Comparison of ENCODE assay signal across 10 mouse cellular contexts in genomic region chr11:71230684-71231480, GRCm38 (mm10). TPM values are rescaled to one million over a fixed set of nuclear protein-coding genes. Genes with fewer than 3 reads are reported as not detected.
DNase-seq lines count a peak whose midpoint lies in the region; ATAC-seq lines count a peak whose summit lies in the region.
"Had no signal": no experiment of that assay in that cellular context is flagged by ENCODE, and none has a peak within 500 bp of the region (broad histone marks: within the 10 kb centered on the region; RNA-seq: fewer than 3 reads in every experiment).

Gene Nlrp1b, minus strand, starts transcription at chr11:71230733.

- no peaks in the 10 kb centered on the region for H3K27me3 ChIP-seq in embryonic facial prominence, embryonic 14.5 days (replicated peaks; ENCODE audit: control insufficient read depth, insufficient read depth, low read length)
- H3K27me3 ChIP-seq in embryonic facial prominence, embryonic 10.5 days (replicated peaks; ENCODE audit: low read depth, poor library complexity, severe bottlenecking), result no peaks in the 10 kb centered on the region
- H3K27me3 ChIP-seq: limb, embryonic 13.5 days had no signal

- H3K4me1 ChIP-seq in embryonic facial prominence, embryonic 14.5 days (ENCODE audit: control insufficient read depth, insufficient read depth, low read length), result no peaks in the 10 kb centered on the region
- H3K4me1 ChIP-seq in embryonic facial prominence, embryonic 10.5 days, result no peaks in the 10 kb centered on the region
- H3K4me1 ChIP-seq: forebrain, embryonic 10.5 days; limb, embryonic 13.5 days had no signal

- no peaks in the 10 kb centered on the region for H3K36me3 ChIP-seq in embryonic facial prominence, embryonic 14.5 days (ENCODE audit: control insufficient read depth, insufficient read depth, low read length)
- no peaks in the 10 kb centered on the region for H3K36me3 ChIP-seq in embryonic facial prominence, embryonic 10.5 days (replicated peaks)
- H3K36me3 ChIP-seq: forebrain, embryonic 10.5 days; limb, embryonic 13.5 days had no signal

- ATAC-seq in embryonic facial prominence, embryonic 14.5 days (ENCODE audit: low read depth), result no peak
- peak; percentile 96 to 97 for ATAC-seq in hematopoietic stem cell, adult 5-6 weeks (replicated peaks in 1 of 2; ENCODE audit: insufficient read depth in 1 of 2, low FRiP score in 2 of 2, low TSS enrichment in 1 of 2, low read depth in 1 of 2, poor library complexity in 2 of 2, severe bottlenecking in 2 of 2)
- peak; percentile 96 for ATAC-seq in monocyte, adult 5-6 weeks (replicated peaks; ENCODE audit: insufficient number of reproducible peaks, low FRiP score, low TSS enrichment, poor library complexity, severe bottlenecking)
- ATAC-seq in erythroid progenitor cell, adult 5-6 weeks (replicated peaks; ENCODE audit: low FRiP score, poor library complexity, severe bottlenecking), result no peak

- whole genome bisulfite sequencing in embryonic facial prominence, embryonic 14.5 days, result 64% methylated on average over 2 of the region's 2 CpGs
- 84% methylated on average over 2 of the region's 2 CpGs for WGBS in embryonic facial prominence, embryonic 10.5 days

- no peak within 1 kb of the TSS for H3K4me2 ChIP-seq in embryonic facial prominence, embryonic 14.5 days (ENCODE audit: low read depth, low read length)
- H3K4me2 ChIP-seq: limb, embryonic 13.5 days had no signal

- no peak within 1 kb of the TSS for H3K27ac ChIP-seq in embryonic facial prominence, embryonic 14.5 days (replicated peaks; ENCODE audit: low read depth, low read length)
- no peak within 1 kb of the TSS for H3K27ac ChIP-seq in embryonic facial prominence, embryonic 10.5 days (replicated peaks)
- H3K27ac ChIP-seq: forebrain, embryonic 10.5 days; limb, embryonic 13.5 days had no signal

- intact Hi-C loops in left cerebral cortex, postnatal 14 days (cut with DNase I), result no loop called here

- peak; percentile 4 for DNase-seq in embryonic facial prominence, embryonic 14.5 days (ENCODE audit: low spot score)
- no peak for DNase-seq in embryonic facial prominence, embryonic 10.5 days (ENCODE audit: low spot score)
- DNase-seq in left cerebral cortex, postnatal 14 days (ENCODE audit: low spot score in 2 of 2), result peak; percentile 3 to 11
- no peak for DNase-seq in left cerebral cortex, adult 8-10 months (ENCODE audit: low spot score in 2 of 2)
- no peak for DNase-seq in ovary, adult 18-20 months (ENCODE audit: low spot score)

- no peak within 1 kb of the TSS for H3K4me3 ChIP-seq in embryonic facial prominence, embryonic 14.5 days (ENCODE audit: low read depth, low read length)
- H3K4me3 ChIP-seq in embryonic facial prominence, embryonic 10.5 days, result no peak within 1 kb of the TSS
- H3K4me3 ChIP-seq: forebrain, embryonic 10.5 days; limb, embryonic 13.5 days had no signal

- no peak within 1 kb of the TSS for H3K9ac ChIP-seq in embryonic facial prominence, embryonic 14.5 days (ENCODE audit: low read depth, low read length)
- H3K9ac ChIP-seq: limb, embryonic 13.5 days had no signal

- H3K9me3 ChIP-seq in embryonic facial prominence, embryonic 14.5 days (ENCODE audit: control insufficient read depth, low read length), result no peaks in the 10 kb centered on the region
- H3K9me3 ChIP-seq in embryonic facial prominence, embryonic 10.5 days, result no peaks in the 10 kb centered on the region
- H3K9me3 ChIP-seq: forebrain, embryonic 10.5 days; limb, embryonic 13.5 days had no signal

RNA-seq across cellular contexts. Expression of gene Nlrp1b, which starts in this region (rescaled TPM):
- 0.04 and 0.08 TPM in 2 replicates for polyA plus RNA-seq in embryonic facial prominence, embryonic 14.5 days (2014; fragmentation: Nextera tagmentation; extraction: Ambion mirVana)
- polyA plus RNA-seq in embryonic facial prominence, embryonic 10.5 days (2016; fragmentation: Nextera tagmentation; extraction: Ambion mirVana), result not detected in 2 replicates
- under 1 TPM; 0.13 to 0.24 TPM for total RNA-seq in left cerebral cortex, postnatal 14 days (2021)
- under 1 TPM; 0.21 to 0.64 (median 0.52) TPM for total RNA-seq in left cerebral cortex, adult 8-10 months (2022)
- total RNA-seq in hematopoietic stem cell, adult 5-6 weeks (2017), result 1.6 and 5.5 TPM in 2 replicates
- total RNA-seq in monocyte, adult 5-6 weeks (2017), result 8.9 to 15.2 TPM (median 10.2 TPM) in 3 replicates
- total RNA-seq in erythroid progenitor cell, adult 5-6 weeks (2015; ENCODE audit: low replicate concordance), result not detected in 2 replicates
- 0.68 TPM in 1 of 2 replicates, not detected in the other for total RNA-seq in erythroid progenitor cell, adult 5-6 weeks (2017; ENCODE audit: low replicate concordance)
- polyA plus RNA-seq: forebrain, embryonic 10.5 days; limb, embryonic 13.5 days had no signal

Comparison
In these comparisons a context has a peak if more than half of its experiments do, and no peak if none do; other contexts are left out.
1. Peak in DNase-seq in embryonic facial prominence, embryonic 14.5 days; RNA of the gene not detected or under 1 TPM.
2. Peak in DNase-seq in left cerebral cortex, postnatal 14 days; RNA of the gene not detected or under 1 TPM.
3. ATAC-seq: peak in hematopoietic stem cell, adult 5-6 weeks (2 of 2) and monocyte, adult 5-6 weeks (single experiment); none in embryonic facial prominence, embryonic 14.5 days (single experiment) and erythroid progenitor cell, adult 5-6 weeks (single experiment).